Mouse (Mus musculus) limb, embryonic 14.5 days (tissue): ENCODE results near the gene Tomm20l. TPM values are rescaled to one million over a fixed set of nuclear protein-coding genes. Genes with fewer than 3 reads are reported as not detected.

Experiments used
- ATAC-seq: fragments of 200-750 bp; cut with Nextera tagmentation; 2 replicates; pipeline ENCODE4 v1.8.0; 2017; ENCODE audit warnings: low read depth, moderate number of reproducible peaks, moderate TSS enrichment; ENCODE audit not compliant: low FRiP score
- DNase-seq: peaks from one replicate; pipeline ENCODE4 v3.0.0-alpha.2; 2015; ENCODE audit warnings: low spot score
- H3K27ac ChIP-seq: fragments of 300-500 bp; sonication (generic); replicated peaks from 2 replicates; pipeline ENCODE4 v1.5.1; 2014; ENCODE audit warnings: low read depth, mild to moderate bottlenecking, low read length, moderate library complexity, mixed read lengths
- H3K27me3 ChIP-seq: fragments of 300-500 bp; sonication (generic); 2 replicates; pipeline ENCODE4 v1.6.1; 2014; ENCODE audit warnings: low read length, mixed read lengths; ENCODE audit not compliant: control insufficient read depth, insufficient read depth
- H3K36me3 ChIP-seq: fragments of 300-500 bp; sonication (generic); 2 replicates; pipeline ENCODE4 v1.6.1; 2014; ENCODE audit warnings: mild to moderate bottlenecking, low read length, moderate library complexity, mixed read lengths; ENCODE audit not compliant: control insufficient read depth, insufficient read depth
- H3K4me1 ChIP-seq: fragments of 300-500 bp; sonication (generic); 2 replicates; pipeline ENCODE4 v1.6.1; 2014; ENCODE audit warnings: antibody characterized with exemption, low read length, mixed read lengths; ENCODE audit not compliant: control insufficient read depth, insufficient read depth
- H3K4me2 ChIP-seq: fragments of 300-500 bp; sonication (generic); replicated peaks from 2 replicates; pipeline ENCODE4 v1.6.1; 2014; ENCODE audit warnings: low read depth, mild to moderate bottlenecking, low read length, moderate library complexity; ENCODE audit not compliant: severe bottlenecking
- H3K4me3 ChIP-seq: fragments of 300-500 bp; sonication (generic); replicated peaks from 2 replicates; pipeline ENCODE4 v1.5.1; 2014; ENCODE audit warnings: low read length
- H3K9ac ChIP-seq: fragments of 300-500 bp; sonication (generic); 2 replicates; pipeline ENCODE4 v1.6.1; 2014; ENCODE audit warnings: mild to moderate bottlenecking, low read depth, low read length, moderate library complexity; ENCODE audit not compliant: severe bottlenecking
- H3K9me3 ChIP-seq: fragments of 300-500 bp; sonication (generic); 2 replicates; pipeline ENCODE4 v1.6.1; 2016; ENCODE audit warnings: low read length; ENCODE audit not compliant: control insufficient read depth
- POLR2A ChIP-seq: fragments of 200-500 bp; IDR thresholded peaks from 2 replicates; pipeline ENCODE4 v1.8.0; 2012; ENCODE audit warnings: inconsistent platforms, mild to moderate bottlenecking, moderate library complexity, borderline replicate concordance; ENCODE audit not compliant: insufficient read depth, insufficient read length; ENCODE audit errors: extremely low read depth
- WGBS: fragments of 180-500 bp; shearing (Covaris S2); extraction: QIAGEN DNeasy Blood & Tissue Kit; methylation state at CpG from one replicate; pipeline ENCODE4 v1.1.7; 2014; 5-methylcytosine and 5-hydroxymethylcytosine counted together
- polyA plus RNA-seq, 2 experiments: library from polyadenylated mRNA; depleted of rRNA in 1 of 2; stranded (reverse) in 1 of 2; unstranded in 1 of 2; fragments of >200 nt; fragmentation: Nextera tagmentation in 1 of 2; extraction: Ambion mirVana in 1 of 2; gene quantifications; 2 replicates each; pipeline versions ENCODE4 v1.2.1 to v1.2.3; 2012 to 2014

Tomm20l gene
- polyA plus RNA-seq, 2 experiments = not detected

- Histone ChIP-seq H3K27me3 (no peaks in the 10 kb centered on the region), H3K9me3 (no peaks in the 10 kb centered on the region), H3K36me3 (peaks cover 76% of the 10 kb centered on the region), H3K27ac (no peak overlapping the region), H3K4me1 (no peaks in the 10 kb centered on the region), H3K4me2 (no peak overlapping the region), H3K4me3 (no peak overlapping the region), H3K9ac (no peak overlapping the region)
- TF ChIP-seq POLR2A = no peak
- no peak for ATAC-seq
- no peak for DNase-seq
- 86% methylated on average over 6 of the region's 6 CpGs for WGBS
Measured at GRCm38 (mm10) chr12:71157974-71158373, 46.7 kb downstream of the Tomm20l start.

- H3K9me3 ChIP-seq = no peaks in the 10 kb centered on the region
- peaks cover 60% of the 10 kb centered on the region for H3K36me3 ChIP-seq
- H3K27me3 ChIP-seq = no peaks in the 10 kb centered on the region
- DNase-seq = no peak
- no peak overlapping the region for H3K27ac ChIP-seq
- H3K4me3 ChIP-seq = no peak overlapping the region
- no peak for ATAC-seq
- no peak overlapping the region for H3K9ac ChIP-seq
- no peaks in the 10 kb centered on the region for H3K4me1 ChIP-seq
- no peak overlapping the region for H3K4me2 ChIP-seq
- TF ChIP-seq POLR2A = no peak
- WGBS = 93% methylated on average over 9 of the region's 9 CpGs
Measured at GRCm38 (mm10) chr12:71164410-71164809, 53.2 kb downstream of the Tomm20l start.

GRCm38 (mm10) chr12:71169911-71170310 lies 58.7 kb downstream of the Tomm20l start:
- Histone ChIP-seq H3K27me3 (no peaks in the 10 kb centered on the region), H3K27ac (no peak overlapping the region), H3K4me3 (no peak overlapping the region), H3K4me2 (no peak overlapping the region), H3K36me3 (peaks cover 58% of the 10 kb centered on the region), H3K9ac (no peak overlapping the region), H3K4me1 (no peaks in the 10 kb centered on the region), H3K9me3 (no peaks in the 10 kb centered on the region)
- TF ChIP-seq POLR2A = no peak
- no peak for DNase-seq
- WGBS = 92% methylated on average over 1 of the region's 1 CpGs
- ATAC-seq = no peak

Other genes with a start within 250 kb of the Tomm20l start
- gene Actr10, start 173.6 kb upstream of the Tomm20l start, polyA plus RNA-seq (2012; rRNA removed) = 91.3 and 91.6 TPM in 2 replicates
- 257 and 264 TPM in 2 replicates for gene Actr10, start 173.6 kb upstream of the Tomm20l start, polyA plus RNA-seq (2014; fragmentation: Nextera tagmentation; extraction: Ambion mirVana)
- 196 and 245 TPM in 2 replicates for gene Psma3, start 136.8 kb upstream of the Tomm20l start, polyA plus RNA-seq (2012; rRNA removed)
- 543 and 594 TPM in 2 replicates for gene Psma3, start 136.8 kb upstream of the Tomm20l start, polyA plus RNA-seq (2014; fragmentation: Nextera tagmentation; extraction: Ambion mirVana)
- gene Arid4a, start 95.4 kb upstream of the Tomm20l start, polyA plus RNA-seq (2012; rRNA removed) = 7.3 and 11.7 TPM in 2 replicates
- 32.2 and 40.8 TPM in 2 replicates for gene Arid4a, start 95.4 kb upstream of the Tomm20l start, polyA plus RNA-seq (2014; fragmentation: Nextera tagmentation; extraction: Ambion mirVana)
- 39.1 and 53.6 TPM in 2 replicates for gene Timm9, start 25.3 kb downstream of the Tomm20l start, polyA plus RNA-seq (2012; rRNA removed)
- 73.3 and 74.3 TPM in 2 replicates for gene Timm9, start 25.3 kb downstream of the Tomm20l start, polyA plus RNA-seq (2014; fragmentation: Nextera tagmentation; extraction: Ambion mirVana)
- 8.5 and 9.5 TPM in 2 replicates for gene 2700049A03Rik, start 25.4 kb downstream of the Tomm20l start, polyA plus RNA-seq (2012; rRNA removed)
- gene 2700049A03Rik, start 25.4 kb downstream of the Tomm20l start, polyA plus RNA-seq (2014; fragmentation: Nextera tagmentation; extraction: Ambion mirVana) = 12.5 and 18.8 TPM in 2 replicates
- gene Dact1, start 198.5 kb downstream of the Tomm20l start, polyA plus RNA-seq (2012; rRNA removed) = 30.4 and 36.7 TPM in 2 replicates
- gene Dact1, start 198.5 kb downstream of the Tomm20l start, polyA plus RNA-seq (2014; fragmentation: Nextera tagmentation; extraction: Ambion mirVana) = 14.8 and 17.4 TPM in 2 replicates